ENCODE assay signal across 26 mouse cellular contexts in genomic region chr10:41514921-41515320, GRCm38 (mm10). TPM values are rescaled to one million over a fixed set of nuclear protein-coding genes. Genes with fewer than 3 reads are reported as not detected.
"Had no signal": no experiment of that assay in that cellular context is flagged by ENCODE, and none has a peak within 500 bp of the region (broad histone marks: within the 10 kb centered on the region; RNA-seq: fewer than 3 reads in every experiment).

No protein-coding gene starts in this region.

- H3K4me1 ChIP-seq: kidney, embryonic 15.5 days; limb, embryonic 12.5 days; limb, embryonic 15.5 days; lung, embryonic 15.5 days; neural tube, embryonic 12.5 days; neural tube, embryonic 15.5 days had no signal

- H3K27me3 ChIP-seq: kidney, embryonic 15.5 days; limb, embryonic 12.5 days; limb, embryonic 15.5 days; lung, embryonic 15.5 days; neural tube, embryonic 12.5 days; neural tube, embryonic 15.5 days had no signal

- H3K27ac ChIP-seq: kidney, embryonic 15.5 days; left cerebral cortex, adult 2 months; limb, embryonic 12.5 days; limb, embryonic 15.5 days; liver, embryonic 14.5 days; lung, embryonic 15.5 days; neural tube, embryonic 12.5 days; neural tube, embryonic 15.5 days had no signal

- H3K4me2 ChIP-seq: kidney, embryonic 15.5 days; limb, embryonic 12.5 days; limb, embryonic 15.5 days; liver, embryonic 11.5 days; lung, embryonic 15.5 days; midbrain, embryonic 11.5 days; neural tube, embryonic 12.5 days; neural tube, embryonic 15.5 days had no signal

- H3K36me3 ChIP-seq: kidney, embryonic 15.5 days; limb, embryonic 12.5 days; limb, embryonic 15.5 days; lung, embryonic 15.5 days; neural tube, embryonic 12.5 days; neural tube, embryonic 15.5 days had no signal

- H3K4me3 ChIP-seq: kidney, embryonic 15.5 days; left cerebral cortex, adult 2 months; limb, embryonic 12.5 days; limb, embryonic 15.5 days; lung, embryonic 15.5 days; neural tube, embryonic 12.5 days; neural tube, embryonic 15.5 days had no signal

- ATAC-seq: liver, postnatal 0 days had no signal

- H3K9me3 ChIP-seq: kidney, embryonic 15.5 days; limb, embryonic 12.5 days; limb, embryonic 15.5 days; lung, embryonic 15.5 days; neural tube, embryonic 12.5 days; neural tube, embryonic 15.5 days had no signal

- H3K9ac ChIP-seq: kidney, embryonic 15.5 days; limb, embryonic 12.5 days; limb, embryonic 15.5 days; liver, embryonic 14.5 days; liver, postnatal 0 days; lung, embryonic 15.5 days; neural tube, embryonic 12.5 days; neural tube, embryonic 15.5 days had no signal

- DNase-seq: kidney, adult 8-10 months; kidney, postnatal 10 days; kidney, postnatal 36 days; layer of hippocampus, postnatal 36 days; left cerebral cortex, postnatal 4 days; liver, postnatal 0 days; lung, postnatal 10 days; lung, postnatal 4 days; midbrain, embryonic 14.5 days; right cerebral cortex, adult 18-20 months; right cerebral cortex, postnatal 14 days; right cerebral cortex, postnatal 4 days; thymus, adult 2 months; thymus, postnatal 14 days; thymus, postnatal 4 days had no signal

RNA-seq across cellular contexts. Expression of gene Ppil6, which starts 24.7 kb away (rescaled TPM):
- total RNA-seq: megakaryocyte-erythroid progenitor cell, adult 5-6 weeks had no signal
- polyA plus RNA-seq: liver, embryonic 14.5 days had no signal
